Mouse (Mus musculus) spleen, adult 2 months (tissue): Measurements from ENCODE around the gene Zfp575.

Experiments used
- CTCF ChIP-seq: fragments of 200-500 bp; IDR thresholded peaks from 2 replicates; pipeline ENCODE4 v1.5.1; 2011; ENCODE audit warnings: mild to moderate bottlenecking, inconsistent platforms; ENCODE audit not compliant: insufficient read depth, insufficient read length, insufficient replicate concordance; ENCODE audit errors: extremely low read depth
- POLR2A ChIP-seq: fragments of 200-500 bp; IDR thresholded peaks from 2 replicates; pipeline ENCODE4 v1.6.1; 2011; ENCODE audit warnings: low read depth, low read length, inconsistent platforms

DNA sequence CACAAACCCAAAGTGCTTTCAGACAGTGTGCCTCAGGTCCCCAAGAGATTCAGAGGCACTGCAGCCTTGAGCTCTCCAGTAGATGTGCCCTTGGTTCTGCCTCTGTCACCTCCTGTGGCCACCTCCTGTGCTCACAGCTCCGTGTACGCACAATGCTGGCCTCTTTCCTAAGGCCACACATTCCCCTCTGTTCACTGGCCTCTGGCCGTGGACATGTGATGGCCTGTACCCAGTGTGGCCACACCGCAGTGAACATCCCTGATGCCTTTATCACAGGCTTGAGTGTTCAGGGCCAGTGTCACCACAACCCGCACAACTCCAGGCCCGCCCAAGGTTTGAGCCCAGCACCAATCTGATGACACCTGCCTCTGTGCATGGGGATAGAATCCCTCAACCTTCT lies 2.6 kb downstream of the Zfp575 start:
- TF ChIP-seq CTCF (no peak), POLR2A (no peak)
